Mouse (Mus musculus) lung, postnatal 0 days (tissue): Measurements from ENCODE around the gene Taar4.

Source experiments
- CTCF ChIP-seq: IDR thresholded peaks from 2 replicates; pipeline ENCODE4 v1.5.1; 2016; ENCODE audit warnings: antibody characterized with exemption, mild to moderate bottlenecking
- EP300 ChIP-seq: IDR thresholded peaks from 2 replicates; pipeline ENCODE4 v1.6.1; 2016; ENCODE audit warnings: antibody characterized with exemption, mild to moderate bottlenecking, control low read depth

- no peak for TF ChIP-seq CTCF
- TF ChIP-seq EP300, result no peak
Observed at GRCm38 (mm10) chr10:23922468-23922867, 37.8 kb upstream of the Taar4 start.
